ENCODE assay signal across 8 mouse cellular contexts in the genomic region with DNA sequence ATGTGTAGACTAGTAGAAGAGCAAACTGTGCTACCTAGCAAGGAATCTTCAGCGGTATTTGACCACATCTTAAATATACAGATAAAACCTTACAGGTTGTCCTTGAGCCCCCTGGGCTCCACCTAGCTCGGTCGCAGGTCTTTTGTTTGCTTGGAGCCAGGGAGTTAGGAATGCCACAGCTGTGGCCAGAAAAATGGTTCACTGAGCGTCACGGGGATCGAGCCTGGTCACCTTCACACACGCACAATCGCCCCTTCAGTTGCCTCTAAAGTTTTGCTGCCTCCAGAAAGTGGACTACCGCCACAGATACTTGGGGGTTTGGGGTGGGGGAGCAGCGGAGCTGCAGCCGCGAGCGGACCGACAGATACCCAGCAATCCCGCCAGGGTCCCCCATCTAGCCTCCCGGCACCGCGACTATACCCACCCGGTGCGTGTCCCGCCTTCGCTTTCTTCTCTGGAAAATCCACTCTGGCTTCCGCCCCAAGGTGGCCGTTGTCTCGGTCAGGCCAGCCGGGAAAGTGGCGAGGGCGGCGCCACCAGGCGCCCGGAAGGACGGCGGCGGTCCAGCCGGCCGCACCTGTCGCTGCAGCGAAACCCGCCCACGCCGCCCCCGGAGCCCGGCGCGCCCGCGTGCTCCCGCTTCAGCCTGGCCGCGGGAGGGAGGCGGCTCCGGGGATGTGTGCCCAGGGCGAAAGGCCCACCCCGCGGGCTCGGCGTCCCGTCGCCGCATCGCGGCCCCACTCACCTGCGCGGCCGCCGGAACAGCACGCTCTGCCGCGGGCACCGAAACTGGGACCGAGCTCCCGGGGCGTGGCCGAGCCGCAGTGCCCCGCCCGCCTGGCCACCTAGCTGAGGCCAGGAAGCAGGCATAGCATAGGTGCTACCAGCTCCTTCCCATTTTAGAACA. TPM values are rescaled to one million over a fixed set of nuclear protein-coding genes. Genes with fewer than 3 reads are reported as not detected.
A peak's percentile ranks its signal among the peaks of the same experiment; 100 is the strongest.
DNase-seq lines count a peak whose midpoint lies in the region; ATAC-seq and TF ChIP-seq lines count a peak whose summit lies in the region.

Marveld2 (minus strand) TSS at position 791 of the 907 bp plus-strand sequence.

- no peak for TF ChIP-seq CTCF in hindbrain, postnatal 0 days (IDR thresholded peaks at IDR 0.05; ENCODE audit: low read depth)

- peak; percentile 41 for DNase-seq in T-cell, adult 2 months (ENCODE audit: low spot score)
- DNase-seq in cerebellum, adult 9-10 months, result peak; percentile 82
- DNase-seq in frontal cortex, postnatal 36 days (ENCODE audit: low spot score in 2 of 2), result peak; percentile 19 to 24
- peak; percentile 34 for DNase-seq in hindbrain, postnatal 0 days (ENCODE audit: low spot score)
- peak; percentile 15 for DNase-seq in left cerebral cortex, postnatal 4 days
- peak; percentile 62 for DNase-seq in right cerebral cortex, postnatal 25 days
- DNase-seq in adipocyte (ENCODE audit: low spot score), result no peak

- H3K4me3 ChIP-seq in hindbrain, postnatal 0 days (ENCODE audit: low read length), result peak within 1 kb of the TSS; percentile 53

- peaks cover 30% of the 10 kb centered on the region; the same call in 1 of the 2 replicates for H3K36me3 ChIP-seq in hindbrain, postnatal 0 days (ENCODE audit: insufficient read depth, low read length)

- H3K27ac ChIP-seq in hindbrain, postnatal 0 days, result peak within 1 kb of the TSS; percentile 11; the same call in 1 of the 2 replicates

- ATAC-seq in hindbrain, postnatal 0 days, result peak; percentile 69
- peak; percentile 80 for ATAC-seq in megakaryocyte-erythroid progenitor cell, adult 5-6 weeks (replicated peaks; ENCODE audit: low FRiP score, low TSS enrichment, poor library complexity, severe bottlenecking)

- 7% methylated on average over 68 of the region's 77 CpGs for WGBS in hindbrain, postnatal 0 days

- peak within 1 kb of the TSS; percentile 54 for H3K9ac ChIP-seq in hindbrain, postnatal 0 days (replicated peaks; ENCODE audit: low read length)

- H3K4me2 ChIP-seq in hindbrain, postnatal 0 days (ENCODE audit: low read depth, low read length), result peak within 1 kb of the TSS; percentile 74

- no peaks in the 10 kb centered on the region for H3K9me3 ChIP-seq in hindbrain, postnatal 0 days (ENCODE audit: low read length)

- H3K27me3 ChIP-seq in hindbrain, postnatal 0 days (ENCODE audit: insufficient read depth, low read length), result no peaks in the 10 kb centered on the region

- intact Hi-C loops in left cerebral cortex, postnatal 4 days (cut with DNase I), result no loop called here

- H3K4me1 ChIP-seq in hindbrain, postnatal 0 days (ENCODE audit: insufficient read depth, low read length), result no peaks in the 10 kb centered on the region

RNA-seq across cellular contexts. Expression of gene Marveld2, which starts in this region (rescaled TPM):
- 2.1 and 3.8 TPM in 2 replicates for total RNA-seq in hindbrain, postnatal 0 days (2014; rRNA removed)
- polyA plus RNA-seq in hindbrain, postnatal 0 days (2015; fragmentation: Nextera tagmentation; extraction: Ambion mirVana), result 2.9 and 3.2 TPM in 2 replicates
- total RNA-seq in left cerebral cortex, postnatal 4 days (2021), result 1 to 10 TPM; 1.6 to 2.0 TPM
- 0.74 and 1.7 TPM in 2 replicates for total RNA-seq in megakaryocyte-erythroid progenitor cell, adult 5-6 weeks (2014; fragmentation: Nextera tagmentation)
- 1.3 and 2.1 TPM in 2 replicates for total RNA-seq in megakaryocyte-erythroid progenitor cell, adult 5-6 weeks (2017)
